Mouse (Mus musculus): ENCODE data around the gene Olfr1496.
"Not testable (repeated sequence)": the region's sequence is repeated elsewhere in the genome, so short reads cannot be mapped to it uniquely, and the experiment has no call there.

Olfr1496 gene

GRCm38 (mm10) chr19:13777578-13777977 lies at the start of gene Olfr1496:
Gene Olfr1496, plus strand, starts transcription at chr19:13777878.
- no peak for DNase-seq

- no peak for DNase-seq
Measured at GRCm38 (mm10) chr19:13739428-13739827, 38.2 kb upstream of the Olfr1496 start, which contains the start of gene Olfr1494. Gene Olfr1494, plus strand, starts transcription at chr19:13739728.

- DNase-seq, result no peak
Measured at GRCm38 (mm10) chr19:13749366-13749765, 28.3 kb upstream of the Olfr1496 start.

- DNase-seq, result no peak
Measured at GRCm38 (mm10) chr19:13764306-13764705, 13.4 kb upstream of the Olfr1496 start, which contains the start of gene Olfr1495. Gene Olfr1495, plus strand, starts transcription at chr19:13764606.

- DNase-seq, result no peak
Measured at GRCm38 (mm10) chr19:13768565-13769276, 9.0 kb upstream of the Olfr1496 start.

- no peak for DNase-seq
Measured at GRCm38 (mm10) chr19:13798102-13798501, 20.4 kb downstream of the Olfr1496 start, which contains the start of gene Olfr1497. Gene Olfr1497, minus strand, starts transcription at chr19:13798202.

- DNase-seq, result not testable (repeated sequence)
Measured at GRCm38 (mm10) chr19:13805486-13805885, 27.8 kb downstream of the Olfr1496 start.

- DNase-seq, result no peak
Measured at GRCm38 (mm10) chr19:13812823-13813222, 35.1 kb downstream of the Olfr1496 start.

- DNase-seq, result no peak
Measured at GRCm38 (mm10) chr19:13818827-13819226, 41.1 kb downstream of the Olfr1496 start.

GRCm38 (mm10) chr19:13819347-13819746 lies 41.7 kb downstream of the Olfr1496 start, which contains the start of gene Olfr1499:
Gene Olfr1499, minus strand, starts transcription at chr19:13819447.
- DNase-seq, result no peak

- DNase-seq, result no peak
Measured at GRCm38 (mm10) chr19:13820847-13821246, 43.2 kb downstream of the Olfr1496 start.

GRCm38 (mm10) chr19:13828447-13828846 lies 50.8 kb downstream of the Olfr1496 start:
- DNase-seq, result no peak

GRCm38 (mm10) chr19:13830388-13830787 lies 52.7 kb downstream of the Olfr1496 start, which contains the start of gene Olfr1500:
Gene Olfr1500, minus strand, starts transcription at chr19:13830488.
- DNase-seq, result no peak
